18 mouse cellular contexts compared by ENCODE assay signal in the genomic region with DNA sequence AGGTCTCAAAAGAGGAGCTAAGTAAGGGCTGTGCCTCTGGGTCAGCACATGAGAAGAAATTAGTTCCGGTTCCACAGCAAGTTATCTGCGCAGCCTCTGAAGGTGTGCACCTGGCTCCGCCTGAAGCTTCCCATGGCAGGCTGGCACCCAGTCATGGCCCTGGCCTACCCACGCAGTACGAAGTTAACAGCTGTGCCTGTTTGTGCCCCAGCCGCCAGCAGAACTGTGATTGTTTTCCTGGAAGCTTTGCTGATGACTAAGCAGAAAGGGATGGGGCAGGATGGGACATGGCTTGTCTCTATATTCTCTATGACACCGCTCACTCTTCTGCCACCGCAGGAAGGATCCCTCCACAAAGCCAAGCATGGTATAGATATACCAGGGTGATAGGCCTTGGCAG. TPM values are rescaled to one million over a fixed set of nuclear protein-coding genes. Genes with fewer than 3 reads are reported as not detected.
A peak's percentile ranks its signal among the peaks of the same experiment; 100 is the strongest.
DNase-seq lines count a peak whose midpoint lies in the region; ATAC-seq and TF ChIP-seq lines count a peak whose summit lies in the region.
"Had no signal": no experiment of that assay in that cellular context is flagged by ENCODE, and none has a peak within 500 bp of the region (broad histone marks: within the 10 kb centered on the region; RNA-seq: fewer than 3 reads in every experiment).

No protein-coding gene starts in this region.

- no peak overlapping the region for H3K4me3 ChIP-seq in layer of hippocampus, adult 2 months
- H3K4me3 ChIP-seq in olfactory bulb, adult 2 months (ENCODE audit: insufficient read depth, low read depth, low read length), result no peak overlapping the region
- H3K4me3 ChIP-seq: forebrain, embryonic 15.5 days; heart, embryonic 15.5 days; hindbrain, embryonic 13.5 days; limb, embryonic 12.5 days had no signal

- TF ChIP-seq CTCF in layer of hippocampus, adult 2 months (conservative IDR thresholded peaks at IDR 0.05), result no peak
- no peak for TF ChIP-seq CTCF in olfactory bulb, adult 2 months (IDR thresholded peaks at IDR 0.05; ENCODE audit: insufficient read depth, low read depth, low read length)

- DNase-seq in gastrocnemius, postnatal 10 days, result peak; percentile 35
- DNase-seq in gastrocnemius, postnatal 36 days, result no peak
- DNase-seq in brain, adult 2 months (ENCODE audit: low read depth, low spot score), result peak; percentile 84
- peak; percentile 69 to 85 for DNase-seq in layer of hippocampus, adult 2 months (ENCODE audit: low spot score in 2 of 2)
- no peak for DNase-seq in MN1 (ENCODE audit: low spot score)
- DNase-seq: adrenal gland, postnatal 10 days; kidney, adult 8-10 months; lung, adult 2 months; spleen, adult 18-20 months; thymus, postnatal 4 days had no signal

- no peak for TF ChIP-seq POLR2A in olfactory bulb, adult 2 months (IDR thresholded peaks at IDR 0.05; ENCODE audit: insufficient read depth, low read depth, low read length)

- peaks cover 27% of the 10 kb centered on the region for H3K4me1 ChIP-seq in olfactory bulb, adult 2 months (ENCODE audit: control insufficient read depth, insufficient read depth, low read length)
- H3K4me1 ChIP-seq: heart, embryonic 15.5 days had no signal

- WGBS in olfactory bulb, adult 2 months, result 41% methylated on average over 8 of the region's 8 CpGs

- intact Hi-C loops in gastrocnemius, postnatal 36 days (cut with DNase I), result no loop called here

- no peak for ATAC-seq in inflammation-experienced regulatory T-cells, adult 6 months
- ATAC-seq: forebrain, embryonic 15.5 days had no signal

- H3K27ac ChIP-seq in layer of hippocampus, adult 2 months, result peak overlapping the region; percentile 84
- peak overlapping the region; percentile 82 for H3K27ac ChIP-seq in olfactory bulb, adult 2 months (ENCODE audit: insufficient read depth, low read depth, low read length)
- H3K27ac ChIP-seq: forebrain, embryonic 15.5 days; heart, embryonic 15.5 days; hindbrain, embryonic 13.5 days; limb, embryonic 12.5 days had no signal

RNA-seq across cellular contexts. Expression of a gene that starts 34.5 kb away (rescaled TPM):
- total RNA-seq in gastrocnemius, postnatal 10 days (2021), result under 1 TPM; 0.41 to 0.49 TPM
- not detected for total RNA-seq in gastrocnemius, postnatal 36 days (2021)
- total RNA-seq in layer of hippocampus, adult 2 months (2021), result 1 to 10 TPM in 1 of 2 experiments, under 1 TPM in 1; 0.61 to 1.2 TPM
- polyA plus RNA-seq in olfactory bulb, adult 2 months (2012; ENCODE audit: insufficient read depth, insufficient read length, low replicate concordance, missing spikeins), result not detected in 2 replicates
- polyA plus RNA-seq in inflammation-experienced regulatory T-cells, adult 6 months (2017; shearing (Covaris generic)), result 1 to 10 TPM in 2 of 3 experiments, under 1 TPM in 1; 0.64 to 2.5 (median 1.7) TPM
- total RNA-seq: adrenal gland, postnatal 10 days; CH12.LX; neutrophil, adult 5-6 weeks had no signal
- polyA plus RNA-seq: forebrain, embryonic 15.5 days; heart, embryonic 15.5 days; limb, embryonic 12.5 days; lung, adult 2 months had no signal

RNA-seq across cellular contexts. Expression of a gene that starts 41.4 kb away (rescaled TPM):
- total RNA-seq in gastrocnemius, postnatal 10 days (2021), result 100 to 1,000 TPM; 257 to 268 TPM
- 100 to 1,000 TPM; 170 to 184 TPM for total RNA-seq in gastrocnemius, postnatal 36 days (2021)
- 100 to 1,000 TPM; 321 to 335 TPM for total RNA-seq in layer of hippocampus, adult 2 months (2021)
- not detected in 2 replicates for polyA plus RNA-seq in olfactory bulb, adult 2 months (2012; ENCODE audit: insufficient read depth, insufficient read length, low replicate concordance, missing spikeins)
- polyA plus RNA-seq in inflammation-experienced regulatory T-cells, adult 6 months (2017; shearing (Covaris generic)), result 100 to 1,000 TPM; 205 to 272 (median 248) TPM

Comparison
In these comparisons a context has a peak if more than half of its experiments do, and no peak if none do; other contexts are left out.
1. DNase-seq: peak in gastrocnemius, postnatal 10 days (single experiment), brain, adult 2 months (single experiment) and layer of hippocampus, adult 2 months (2 of 2); none in gastrocnemius, postnatal 36 days (0 of 2) and MN1 (single experiment).